Mouse (Mus musculus): Measurements from ENCODE around the gene Faf1.

Faf1 gene

GRCm38 (mm10) chr4:109936557-109936956 lies 260.2 kb downstream of the Faf1 start:
- no peak for DNase-seq

- DNase-seq = no peak
These were observed 262.9 kb downstream of the Faf1 start for GRCm38 (mm10) chr4:109939291-109939690.

- no peak for DNase-seq
These were observed 269.2 kb downstream of the Faf1 start for GRCm38 (mm10) chr4:109945554-109945953.

- no peak for DNase-seq
These were observed 272.9 kb downstream of the Faf1 start for GRCm38 (mm10) chr4:109949307-109949706.

- DNase-seq = no peak
These were observed 277.1 kb downstream of the Faf1 start for GRCm38 (mm10) chr4:109953509-109953908.

- DNase-seq = no peak
These were observed 284.0 kb downstream of the Faf1 start for GRCm38 (mm10) chr4:109960201-109960935.

GRCm38 (mm10) chr4:109963570-109964279 lies 287.3 kb downstream of the Faf1 start:
- DNase-seq = no peak

- no peak for DNase-seq
These were observed 293.2 kb downstream of the Faf1 start for GRCm38 (mm10) chr4:109969561-109969960.

GRCm38 (mm10) chr4:109973991-109974654 lies 297.7 kb downstream of the Faf1 start:
- no peak for DNase-seq

- no peak for DNase-seq
These were observed 298.4 kb downstream of the Faf1 start for GRCm38 (mm10) chr4:109974655-109975380.

- DNase-seq = no peak
These were observed 299.2 kb downstream of the Faf1 start for GRCm38 (mm10) chr4:109975381-109976240.

GRCm38 (mm10) chr4:109976273-109977147 lies 300.1 kb downstream of the Faf1 start:
- DNase-seq = no peak

- no peak for DNase-seq
These were observed 301.0 kb downstream of the Faf1 start, which contains the start of gene Dmrta2 for GRCm38 (mm10) chr4:109977148-109978067. TSS of gene Dmrta2 (plus strand) at chr4:109978053.

GRCm38 (mm10) chr4:109978068-109978857 lies 301.9 kb downstream of the Faf1 start:
- no peak for DNase-seq

- DNase-seq = no peak
These were observed 302.5 kb downstream of the Faf1 start for GRCm38 (mm10) chr4:109978858-109979340.

GRCm38 (mm10) chr4:109979461-109980320 lies 303.3 kb downstream of the Faf1 start:
- no peak for DNase-seq

GRCm38 (mm10) chr4:109980321-109981082 lies 304.1 kb downstream of the Faf1 start:
- DNase-seq = no peak
